ENCODE assay signal across 26 mouse cellular contexts in the genomic region with DNA sequence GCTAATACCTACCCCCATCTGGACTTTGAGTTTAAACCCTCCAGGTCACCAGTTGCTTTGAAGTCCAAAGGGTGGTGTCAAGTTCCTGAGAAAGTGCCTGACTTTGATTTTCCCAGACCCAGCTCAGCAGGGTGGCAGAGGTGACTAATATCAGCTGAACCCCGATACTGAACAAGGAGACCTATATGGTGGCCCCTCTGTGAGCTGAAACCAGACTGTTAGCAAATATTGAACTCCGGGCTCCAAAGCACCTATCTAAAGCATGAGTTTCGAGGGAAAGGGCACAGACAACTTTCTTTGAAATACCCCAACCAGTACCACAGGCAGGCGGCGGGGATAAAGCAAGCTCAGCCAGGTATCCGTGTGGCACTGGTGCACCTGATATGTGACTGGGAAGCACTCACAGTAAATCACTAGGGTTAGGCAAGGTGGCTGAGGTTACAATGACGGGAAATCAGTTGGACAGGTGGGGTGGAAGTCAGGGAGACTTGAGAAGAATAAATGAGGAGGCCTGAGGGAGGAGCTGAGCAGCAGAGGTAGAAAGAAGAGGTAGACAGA. TPM values are rescaled to one million over a fixed set of nuclear protein-coding genes. Genes with fewer than 3 reads are reported as not detected.
DNase-seq lines count a peak whose midpoint lies in the region; ATAC-seq and TF ChIP-seq lines count a peak whose summit lies in the region.
"Had no signal": no experiment of that assay in that cellular context is flagged by ENCODE, and none has a peak within 500 bp of the region (broad histone marks: within the 10 kb centered on the region; RNA-seq: fewer than 3 reads in every experiment).

No protein-coding gene starts in this region.

- no peaks in the 10 kb centered on the region for H3K9me3 ChIP-seq in stomach, embryonic 14.5 days (ENCODE audit: control insufficient read depth, low read depth, low read length)
- H3K9me3 ChIP-seq in stomach, embryonic 15.5 days, result no peaks in the 10 kb centered on the region
- no peaks in the 10 kb centered on the region for H3K9me3 ChIP-seq in stomach, postnatal 0 days (ENCODE audit: control insufficient read depth, low read length)
- no peaks in the 10 kb centered on the region for H3K9me3 ChIP-seq in forebrain, embryonic 16.5 days (ENCODE audit: control insufficient read depth, low read length)
- H3K9me3 ChIP-seq: embryonic facial prominence, embryonic 13.5 days; embryonic facial prominence, embryonic 15.5 days; forebrain, embryonic 10.5 days; forebrain, embryonic 13.5 days; forebrain, embryonic 15.5 days had no signal

- H3K4me2 ChIP-seq in stomach, embryonic 14.5 days (replicated peaks; ENCODE audit: low read depth, low read length), result no peak overlapping the region
- no peak overlapping the region for H3K4me2 ChIP-seq in stomach, embryonic 15.5 days
- no peak overlapping the region for H3K4me2 ChIP-seq in stomach, postnatal 0 days (replicated peaks; ENCODE audit: low read depth)
- no peak overlapping the region for H3K4me2 ChIP-seq in forebrain, embryonic 16.5 days (ENCODE audit: low read length)
- H3K4me2 ChIP-seq: embryonic facial prominence, embryonic 13.5 days; embryonic facial prominence, embryonic 15.5 days; forebrain, embryonic 13.5 days; forebrain, embryonic 15.5 days had no signal

- no peak for TF ChIP-seq CTCF in stomach, postnatal 0 days (IDR thresholded peaks at IDR 0.05; ENCODE audit: low read depth)

- no peak overlapping the region for H3K4me3 ChIP-seq in stomach, embryonic 14.5 days (ENCODE audit: low read depth, low read length)
- no peak overlapping the region for H3K4me3 ChIP-seq in stomach, embryonic 15.5 days (replicated peaks)
- no peak overlapping the region for H3K4me3 ChIP-seq in stomach, postnatal 0 days (ENCODE audit: low read depth, low read length)
- no peak overlapping the region for H3K4me3 ChIP-seq in forebrain, embryonic 16.5 days (replicated peaks; ENCODE audit: low read length)
- H3K4me3 ChIP-seq: embryonic facial prominence, embryonic 13.5 days; embryonic facial prominence, embryonic 15.5 days; erythroblast, embryonic 14.5 days; forebrain, embryonic 10.5 days; forebrain, embryonic 13.5 days; forebrain, embryonic 15.5 days had no signal

- WGBS in stomach, embryonic 14.5 days, result 63% methylated on average over 7 of the region's 7 CpGs
- 66% methylated on average over 7 of the region's 7 CpGs for WGBS in stomach, embryonic 15.5 days
- 53% methylated on average over 7 of the region's 7 CpGs for WGBS in stomach, postnatal 0 days
- WGBS in forebrain, embryonic 16.5 days, result 89% methylated on average over 7 of the region's 7 CpGs

- H3K4me1 ChIP-seq in stomach, embryonic 14.5 days (ENCODE audit: control insufficient read depth, insufficient read depth, low read length), result no peaks in the 10 kb centered on the region
- no peaks in the 10 kb centered on the region for H3K4me1 ChIP-seq in stomach, embryonic 15.5 days
- H3K4me1 ChIP-seq in stomach, postnatal 0 days (replicated peaks; ENCODE audit: control insufficient read depth, insufficient read depth), result no peaks in the 10 kb centered on the region
- no peaks in the 10 kb centered on the region for H3K4me1 ChIP-seq in forebrain, embryonic 16.5 days (replicated peaks; ENCODE audit: control insufficient read depth, insufficient read depth, low read length)
- H3K4me1 ChIP-seq: embryonic facial prominence, embryonic 13.5 days; embryonic facial prominence, embryonic 15.5 days; forebrain, embryonic 13.5 days; forebrain, embryonic 15.5 days had no signal

- ATAC-seq in stomach, embryonic 14.5 days (ENCODE audit: insufficient number of reproducible peaks, insufficient read depth, low FRiP score, low read depth), result peak; percentile 62
- peak; percentile 73 for ATAC-seq in stomach, embryonic 15.5 days (ENCODE audit: insufficient read depth, low FRiP score, low read depth)
- ATAC-seq in stomach, postnatal 0 days (ENCODE audit: low FRiP score, low TSS enrichment), result peak; percentile 78
- no peak for ATAC-seq in forebrain, embryonic 16.5 days
- ATAC-seq: forebrain, embryonic 13.5 days; forebrain, embryonic 15.5 days had no signal

- H3K27ac ChIP-seq in stomach, embryonic 14.5 days (ENCODE audit: low read length), result peak overlapping the region; percentile 58; the same call in 1 of the 2 replicates
- H3K27ac ChIP-seq in stomach, embryonic 15.5 days, result peak overlapping the region; percentile 71
- H3K27ac ChIP-seq in stomach, postnatal 0 days (replicated peaks), result peak overlapping the region; percentile 81
- H3K27ac ChIP-seq in forebrain, embryonic 16.5 days (ENCODE audit: low read length), result no peak overlapping the region
- H3K27ac ChIP-seq: embryonic facial prominence, embryonic 13.5 days; embryonic facial prominence, embryonic 15.5 days; forebrain, embryonic 10.5 days; forebrain, embryonic 13.5 days; forebrain, embryonic 15.5 days had no signal

- no peaks in the 10 kb centered on the region for H3K36me3 ChIP-seq in stomach, embryonic 14.5 days (ENCODE audit: control insufficient read depth, insufficient read depth, low read length)
- no peaks in the 10 kb centered on the region for H3K36me3 ChIP-seq in stomach, embryonic 15.5 days
- no peaks in the 10 kb centered on the region for H3K36me3 ChIP-seq in stomach, postnatal 0 days (ENCODE audit: control insufficient read depth, insufficient read depth, low read length)
- no peaks in the 10 kb centered on the region for H3K36me3 ChIP-seq in forebrain, embryonic 16.5 days (ENCODE audit: control insufficient read depth, insufficient read depth)
- H3K36me3 ChIP-seq: embryonic facial prominence, embryonic 13.5 days; embryonic facial prominence, embryonic 15.5 days; forebrain, embryonic 10.5 days; forebrain, embryonic 15.5 days had no signal

- TF ChIP-seq EP300 in stomach, postnatal 0 days (optimal IDR thresholded peaks at IDR 0.05), result no peak

- DNase-seq in ovary, postnatal 36 days (ENCODE audit: low spot score), result peak; percentile 0
- no peak for DNase-seq in ovary, postnatal 14 days (ENCODE audit: low spot score)
- peak; percentile 80 for DNase-seq in stomach, postnatal 0 days (ENCODE audit: low spot score)
- no peak for DNase-seq in natural killer cell, adult 2 months (ENCODE audit: low spot score in 2 of 2)
- DNase-seq: adrenal gland, adult 2 months; adrenal gland, postnatal 10 days; adrenal gland, postnatal 25 days; cerebellum, adult 11 months; cerebellum, adult 18-20 months; cerebellum, adult 8-10 months; cerebellum, adult 9-11 months; cerebellum, postnatal 14 days; cerebellum, postnatal 36 days; embryo, embryonic 11 days had no signal

- H3K9ac ChIP-seq in stomach, embryonic 14.5 days (replicated peaks; ENCODE audit: low read depth, low read length), result no peak overlapping the region
- no peak overlapping the region for H3K9ac ChIP-seq in stomach, embryonic 15.5 days
- no peak overlapping the region for H3K9ac ChIP-seq in stomach, postnatal 0 days (ENCODE audit: low read length)
- no peak overlapping the region for H3K9ac ChIP-seq in forebrain, embryonic 16.5 days (replicated peaks; ENCODE audit: low read depth, low read length)
- H3K9ac ChIP-seq: embryonic facial prominence, embryonic 13.5 days; embryonic facial prominence, embryonic 15.5 days; forebrain, embryonic 13.5 days; forebrain, embryonic 15.5 days had no signal

- H3K27me3 ChIP-seq in stomach, embryonic 14.5 days (ENCODE audit: control insufficient read depth, insufficient read depth, low read length), result no peaks in the 10 kb centered on the region
- H3K27me3 ChIP-seq in stomach, embryonic 15.5 days (replicated peaks), result no peaks in the 10 kb centered on the region
- H3K27me3 ChIP-seq in stomach, postnatal 0 days (ENCODE audit: control insufficient read depth, insufficient read depth, low read length), result no peaks in the 10 kb centered on the region
- no peaks in the 10 kb centered on the region for H3K27me3 ChIP-seq in forebrain, embryonic 16.5 days (replicated peaks; ENCODE audit: control insufficient read depth, insufficient read depth, low read length)
- H3K27me3 ChIP-seq: embryonic facial prominence, embryonic 13.5 days; embryonic facial prominence, embryonic 15.5 days; forebrain, embryonic 13.5 days; forebrain, embryonic 15.5 days had no signal

RNA-seq across cellular contexts. Expression of gene Bpifb1, which starts 0.7 kb away (rescaled TPM):
- polyA plus RNA-seq in stomach, embryonic 14.5 days (2014; fragmentation: Nextera tagmentation; extraction: Ambion mirVana), result 148 and 184 TPM in 2 replicates
- 234 and 239 TPM in 2 replicates for polyA plus RNA-seq in stomach, embryonic 15.5 days (2015; fragmentation: Nextera tagmentation; extraction: Ambion mirVana)
- 10,886 and 11,427 TPM in 2 replicates for polyA plus RNA-seq in stomach, postnatal 0 days (2015; fragmentation: Nextera tagmentation; extraction: Ambion mirVana)
- 0.20 and 0.34 TPM in 2 replicates for polyA plus RNA-seq in forebrain, embryonic 16.5 days (2015; fragmentation: Nextera tagmentation; extraction: Ambion mirVana)
- polyA plus RNA-seq: C2C12; embryonic facial prominence, embryonic 11.5 days; embryonic facial prominence, embryonic 13.5 days; erythroblast, embryonic 14.5 days; forebrain, embryonic 10.5 days; forebrain, embryonic 13.5 days had no signal

RNA-seq across cellular contexts. Expression of gene Bpifa5, which starts 27.5 kb away (rescaled TPM):
- not detected in 2 replicates for polyA plus RNA-seq in stomach, embryonic 14.5 days (2014; fragmentation: Nextera tagmentation; extraction: Ambion mirVana)
- polyA plus RNA-seq in stomach, embryonic 15.5 days (2015; fragmentation: Nextera tagmentation; extraction: Ambion mirVana), result not detected in 2 replicates
- polyA plus RNA-seq in stomach, postnatal 0 days (2015; fragmentation: Nextera tagmentation; extraction: Ambion mirVana), result not detected in 2 replicates
- polyA plus RNA-seq in forebrain, embryonic 16.5 days (2015; fragmentation: Nextera tagmentation; extraction: Ambion mirVana), result not detected in 2 replicates
- polyA plus RNA-seq: adrenal gland, adult 2 months; brain, embryonic 14.5 days; C2C12; embryonic facial prominence, embryonic 11.5 days; embryonic facial prominence, embryonic 13.5 days; embryonic facial prominence, embryonic 15.5 days; erythroblast, embryonic 14.5 days; forebrain, embryonic 10.5 days; forebrain, embryonic 13.5 days; forebrain, embryonic 15.5 days had no signal

RNA-seq across cellular contexts. Expression of gene Bpifb5, which starts 33.6 kb away (rescaled TPM):
- 0.45 and 1.0 TPM in 2 replicates for polyA plus RNA-seq in stomach, embryonic 14.5 days (2014; fragmentation: Nextera tagmentation; extraction: Ambion mirVana)
- 0.36 and 0.83 TPM in 2 replicates for polyA plus RNA-seq in stomach, embryonic 15.5 days (2015; fragmentation: Nextera tagmentation; extraction: Ambion mirVana)
- 12.1 and 12.2 TPM in 2 replicates for polyA plus RNA-seq in stomach, postnatal 0 days (2015; fragmentation: Nextera tagmentation; extraction: Ambion mirVana)
- polyA plus RNA-seq in forebrain, embryonic 16.5 days (2015; fragmentation: Nextera tagmentation; extraction: Ambion mirVana), result 0.13 and 0.20 TPM in 2 replicates
- polyA plus RNA-seq: C2C12; erythroblast, embryonic 14.5 days; forebrain, embryonic 13.5 days had no signal

RNA-seq across cellular contexts. Expression of gene Bpifa1, which starts 47.3 kb away (rescaled TPM):
- polyA plus RNA-seq in stomach, embryonic 14.5 days (2014; fragmentation: Nextera tagmentation; extraction: Ambion mirVana), result not detected in 2 replicates
- polyA plus RNA-seq in stomach, embryonic 15.5 days (2015; fragmentation: Nextera tagmentation; extraction: Ambion mirVana), result not detected in 2 replicates
- polyA plus RNA-seq in stomach, postnatal 0 days (2015; fragmentation: Nextera tagmentation; extraction: Ambion mirVana), result not detected in 2 replicates
- 19.8 TPM in 1 of 2 replicates, not detected in the other for polyA plus RNA-seq in forebrain, embryonic 16.5 days (2015; fragmentation: Nextera tagmentation; extraction: Ambion mirVana)
- polyA plus RNA-seq: adrenal gland, adult 2 months; brain, embryonic 14.5 days; C2C12; embryonic facial prominence, embryonic 11.5 days; erythroblast, embryonic 14.5 days; forebrain, embryonic 10.5 days; forebrain, embryonic 13.5 days; forebrain, embryonic 15.5 days had no signal

RNA-seq across cellular contexts. Expression of gene Bpifa3, which starts 59.8 kb away (rescaled TPM):
- polyA plus RNA-seq in stomach, embryonic 14.5 days (2014; fragmentation: Nextera tagmentation; extraction: Ambion mirVana), result not detected in 2 replicates
- not detected in 2 replicates for polyA plus RNA-seq in stomach, embryonic 15.5 days (2015; fragmentation: Nextera tagmentation; extraction: Ambion mirVana)
- not detected in 2 replicates for polyA plus RNA-seq in stomach, postnatal 0 days (2015; fragmentation: Nextera tagmentation; extraction: Ambion mirVana)
- not detected in 2 replicates for polyA plus RNA-seq in forebrain, embryonic 16.5 days (2015; fragmentation: Nextera tagmentation; extraction: Ambion mirVana)
- polyA plus RNA-seq: adrenal gland, adult 2 months; brain, embryonic 14.5 days; C2C12; embryonic facial prominence, embryonic 11.5 days; embryonic facial prominence, embryonic 13.5 days; embryonic facial prominence, embryonic 15.5 days; erythroblast, embryonic 14.5 days; forebrain, embryonic 10.5 days; forebrain, embryonic 13.5 days; forebrain, embryonic 15.5 days had no signal

Comparison
In these comparisons a context has a peak if more than half of its experiments do, and no peak if none do; other contexts are left out.
1. DNase-seq: peak in ovary, postnatal 36 days (single experiment) and stomach, postnatal 0 days (single experiment); none in ovary, postnatal 14 days (single experiment) and natural killer cell, adult 2 months (0 of 2).
2. RNA of gene Bpifb1, which starts 0.7 kb away (polyA plus RNA-seq): 10,886 to 11,427 TPM in stomach, postnatal 0 days, 234 to 239 TPM in stomach, embryonic 15.5 days and 148 to 184 TPM in stomach, embryonic 14.5 days; 0.20 to 0.34 TPM in forebrain, embryonic 16.5 days; every median in the first group is over 100 times any median in the second.